Mouse (Mus musculus): ENCODE results near the gene Rufy4.

DNA sequence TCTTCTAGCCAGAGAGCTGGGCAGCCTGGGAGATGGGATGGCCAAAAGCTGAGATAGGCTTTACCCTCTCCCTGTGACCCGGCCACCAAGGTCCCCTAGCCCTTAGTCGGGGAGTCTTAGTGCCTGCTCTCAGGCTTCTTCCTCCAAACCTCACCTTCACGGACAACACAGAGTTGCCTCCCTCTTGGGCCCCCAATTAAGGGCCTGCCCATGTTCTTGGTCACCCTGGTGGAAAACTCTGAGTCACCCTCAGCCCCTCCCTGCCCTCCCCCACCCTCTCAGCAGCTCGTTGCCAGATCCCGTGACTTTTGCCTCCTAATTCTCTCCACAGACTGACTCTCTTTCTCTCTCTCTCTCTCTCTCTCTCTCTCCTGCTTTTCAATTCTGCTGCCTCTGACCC, 40.6 kb upstream of the Rufy4 start:
- TF ChIP-seq CTCF (IDR thresholded peaks at IDR 0.05; ENCODE audit: borderline replicate concordance, insufficient read depth, low read depth, low read length) (no peak), POLR2A (IDR thresholded peaks at IDR 0.05; ENCODE audit: borderline replicate concordance, insufficient read depth, low read length) (no peak)
